9 mouse cellular contexts compared by ENCODE assay signal in genomic region chr5:120611416-120611815, GRCm38 (mm10). TPM values are rescaled to one million over a fixed set of nuclear protein-coding genes. Genes with fewer than 3 reads are reported as not detected.
DNase-seq lines count a peak whose midpoint lies in the region; ATAC-seq and TF ChIP-seq lines count a peak whose summit lies in the region.
"Had no signal": no experiment of that assay in that cellular context is flagged by ENCODE, and none has a peak within 500 bp of the region (broad histone marks: within the 10 kb centered on the region; RNA-seq: fewer than 3 reads in every experiment).

No protein-coding gene starts in this region.

- 54% methylated on average over 8 of the region's 8 CpGs for WGBS in forebrain, embryonic 13.5 days
- 60% methylated on average over 8 of the region's 8 CpGs for WGBS in liver, embryonic 14.5 days (ENCODE audit: insufficient replicate concordance)

- H3K79me2 ChIP-seq in C2C12 (ENCODE audit: control insufficient read depth, insufficient read depth) = peaks cover 48% of the 10 kb centered on the region

- H3K27ac ChIP-seq in forebrain, embryonic 13.5 days = no peak overlapping the region
- no peak overlapping the region for H3K27ac ChIP-seq in liver, embryonic 14.5 days

- H3K36me3 ChIP-seq in C2C12 (ENCODE audit: control insufficient read depth, insufficient read depth) = no peaks in the 10 kb centered on the region
- peaks cover 25% of the 10 kb centered on the region for H3K36me3 ChIP-seq in forebrain, embryonic 13.5 days (ENCODE audit: poor library complexity, severe bottlenecking)
- H3K36me3 ChIP-seq in liver, embryonic 14.5 days (replicated peaks; ENCODE audit: control insufficient read depth, insufficient read depth, low read depth) = no peaks in the 10 kb centered on the region

- H3ac ChIP-seq in C2C12 (ENCODE audit: control insufficient read depth, insufficient read length, low read depth) = peak overlapping the region; percentile 64

- H3K79me3 ChIP-seq in C2C12 (ENCODE audit: low read depth) = peaks cover 32% of the 10 kb centered on the region

- H3K4me2 ChIP-seq in forebrain, embryonic 13.5 days = peak overlapping the region; percentile 88
- H3K4me2 ChIP-seq in liver, embryonic 14.5 days (ENCODE audit: low read depth) = peak overlapping the region; percentile 96

- peak overlapping the region; percentile 51 for H3K4me3 ChIP-seq in C2C12 (ENCODE audit: insufficient read depth, poor library complexity, severe bottlenecking)
- H3K4me3 ChIP-seq in forebrain, embryonic 13.5 days = peak overlapping the region; percentile 61
- peak overlapping the region; percentile 78 to 84 for H3K4me3 ChIP-seq in liver, embryonic 14.5 days (ENCODE audit: insufficient read depth in 1 of 2, low read depth in 2 of 2, low read length in 2 of 2)

- H3K4me1 ChIP-seq in forebrain, embryonic 13.5 days = peaks cover 26% of the 10 kb centered on the region
- peaks cover 3 to 10% of the 10 kb centered on the region in 2 experiments for H3K4me1 ChIP-seq in liver, embryonic 14.5 days (replicated peaks; ENCODE audit: control insufficient read depth in 2 of 2, insufficient read depth in 2 of 2, low read length in 1 of 2)

- peak overlapping the region; percentile 78 for H3K9ac ChIP-seq in forebrain, embryonic 13.5 days
- H3K9ac ChIP-seq in liver, embryonic 14.5 days (replicated peaks) = peak overlapping the region; percentile 65

- intact Hi-C loops in left cerebral cortex, postnatal 25 days (cut with DNase I) = no loop called here

- peak; percentile 94 for DNase-seq in heart, adult 11 months
- no peak for DNase-seq in heart, adult 18-20 months
- DNase-seq in liver, embryonic 14.5 days (ENCODE audit: low read depth in 3 of 3, low spot score in 3 of 3) = no peak
- DNase-seq in embryo, embryonic 11 days = no peak
- DNase-seq in left cerebral cortex, postnatal 25 days (ENCODE audit: low spot score in 2 of 2) = no peak
- DNase-seq in spleen, postnatal 10 days (ENCODE audit: low spot score in 2 of 2) = no peak
- DNase-seq: thymus, adult 2 months had no signal

- no peak for TF ChIP-seq EP300 in liver, embryonic 14.5 days (IDR thresholded peaks at IDR 0.05; ENCODE audit: low read depth)

- no peaks in the 10 kb centered on the region for H3K27me3 ChIP-seq in C2C12 (ENCODE audit: control insufficient read depth, insufficient read depth, insufficient read length)
- no peaks in the 10 kb centered on the region for H3K27me3 ChIP-seq in forebrain, embryonic 13.5 days
- H3K27me3 ChIP-seq in liver, embryonic 14.5 days (ENCODE audit: control insufficient read depth, insufficient read depth, low read length) = no peaks in the 10 kb centered on the region

- H3K9me3 ChIP-seq in forebrain, embryonic 13.5 days (replicated peaks) = no peaks in the 10 kb centered on the region
- no peaks in the 10 kb centered on the region for H3K9me3 ChIP-seq in liver, embryonic 14.5 days (ENCODE audit: control insufficient read depth, low read length)

- no peak for TF ChIP-seq CTCF in C2C12 (IDR thresholded peaks at IDR 0.05; ENCODE audit: control insufficient read depth, insufficient read depth, insufficient read length)
- TF ChIP-seq CTCF in liver, embryonic 14.5 days (IDR thresholded peaks at IDR 0.05; ENCODE audit: low read depth) = no peak

- ATAC-seq in forebrain, embryonic 13.5 days = no peak
- ATAC-seq in liver, embryonic 14.5 days (ENCODE audit: insufficient read depth) = no peak

TF ChIP-seq in C2C12, 6 proteins besides CTCF, POLR2A, EP300 and RAD21:
- no peak for TF ChIP-seq MYOD1 (IDR thresholded peaks at IDR 0.05; ENCODE audit: control insufficient read depth, insufficient read length, low read depth)
- TF ChIP-seq USF1 (IDR thresholded peaks at IDR 0.05; ENCODE audit: low read depth) = no peak
- no peak for TF ChIP-seq FOSL1 (IDR thresholded peaks at IDR 0.05; ENCODE audit: insufficient read depth, low read length, poor library complexity, severe bottlenecking)

RNA-seq across cellular contexts. Expression of gene Rita1, which starts 1.0 kb away (rescaled TPM):
- total RNA-seq in heart, adult 18-20 months (2021) = 10 to 100 TPM; 13.4 to 16.3 TPM
- 17.2 TPM for polyA plus RNA-seq in C2C12 (2012; fragmentation: generic; extraction: Trizol)
- polyA plus RNA-seq in forebrain, embryonic 13.5 days (2015; fragmentation: Nextera tagmentation; extraction: Ambion mirVana) = 19.0 TPM in 2 replicates
- polyA plus RNA-seq in liver, embryonic 14.5 days (2012; rRNA removed) = 5.2 and 5.9 TPM in 2 replicates
- 2.1 and 2.8 TPM in 2 replicates for polyA plus RNA-seq in liver, embryonic 14.5 days (2014; fragmentation: Nextera tagmentation; extraction: Ambion mirVana)
- total RNA-seq in left cerebral cortex, postnatal 25 days (2021) = 10 to 100 TPM; 31.4 to 32.6 TPM

RNA-seq across cellular contexts. Expression of gene Ddx54, which starts 1.1 kb away (rescaled TPM):
- 10 to 100 TPM; 19.2 to 23.0 TPM for total RNA-seq in heart, adult 18-20 months (2021)
- 50.2 TPM for polyA plus RNA-seq in C2C12 (2012; fragmentation: generic; extraction: Trizol)
- polyA plus RNA-seq in forebrain, embryonic 13.5 days (2015; fragmentation: Nextera tagmentation; extraction: Ambion mirVana) = 45.3 and 48.0 TPM in 2 replicates
- polyA plus RNA-seq in liver, embryonic 14.5 days (2012; rRNA removed) = 9.9 and 12.4 TPM in 2 replicates
- polyA plus RNA-seq in liver, embryonic 14.5 days (2014; fragmentation: Nextera tagmentation; extraction: Ambion mirVana) = 9.9 and 10.1 TPM in 2 replicates
- 10 to 100 TPM; 38.7 to 39.6 TPM for total RNA-seq in left cerebral cortex, postnatal 25 days (2021)

RNA-seq across cellular contexts. Expression of gene Iqcd, which starts 22.6 kb away (rescaled TPM):
- total RNA-seq in heart, adult 18-20 months (2021) = not detected
- polyA plus RNA-seq in C2C12 (2012; fragmentation: generic; extraction: Trizol) = 0.33 TPM
- 1.1 and 2.3 TPM in 2 replicates for polyA plus RNA-seq in forebrain, embryonic 13.5 days (2015; fragmentation: Nextera tagmentation; extraction: Ambion mirVana)
- polyA plus RNA-seq in liver, embryonic 14.5 days (2012; rRNA removed) = 0.91 and 2.0 TPM in 2 replicates
- polyA plus RNA-seq in liver, embryonic 14.5 days (2014; fragmentation: Nextera tagmentation; extraction: Ambion mirVana) = 1.0 and 1.4 TPM in 2 replicates
- total RNA-seq in left cerebral cortex, postnatal 25 days (2021) = under 1 TPM; 0.32 to 0.48 TPM

RNA-seq across cellular contexts. Expression of gene Cfap73, which starts 22.6 kb away (rescaled TPM):
- not detected for total RNA-seq in heart, adult 18-20 months (2021)
- not detected for polyA plus RNA-seq in C2C12 (2012; fragmentation: generic; extraction: Trizol)
- polyA plus RNA-seq in forebrain, embryonic 13.5 days (2015; fragmentation: Nextera tagmentation; extraction: Ambion mirVana) = 0.65 TPM in 1 of 2 replicates, not detected in the other
- not detected in 2 replicates for polyA plus RNA-seq in liver, embryonic 14.5 days (2012; rRNA removed)
- not detected in 2 replicates for polyA plus RNA-seq in liver, embryonic 14.5 days (2014; fragmentation: Nextera tagmentation; extraction: Ambion mirVana)
- not detected for total RNA-seq in left cerebral cortex, postnatal 25 days (2021)

RNA-seq across cellular contexts. Expression of gene Tpcn1, which starts 22.9 kb away (rescaled TPM):
- total RNA-seq in heart, adult 18-20 months (2021) = 10 to 100 TPM; 29.7 to 35.5 TPM
- 34.6 TPM for polyA plus RNA-seq in C2C12 (2012; fragmentation: generic; extraction: Trizol)
- 14.8 and 15.8 TPM in 2 replicates for polyA plus RNA-seq in forebrain, embryonic 13.5 days (2015; fragmentation: Nextera tagmentation; extraction: Ambion mirVana)
- polyA plus RNA-seq in liver, embryonic 14.5 days (2012; rRNA removed) = 19.3 and 19.8 TPM in 2 replicates
- 17.8 and 18.2 TPM in 2 replicates for polyA plus RNA-seq in liver, embryonic 14.5 days (2014; fragmentation: Nextera tagmentation; extraction: Ambion mirVana)
- total RNA-seq in left cerebral cortex, postnatal 25 days (2021) = 10 to 100 TPM; 33.9 to 39.4 TPM
